12 mouse cellular contexts compared by ENCODE assay signal in the genomic region with DNA sequence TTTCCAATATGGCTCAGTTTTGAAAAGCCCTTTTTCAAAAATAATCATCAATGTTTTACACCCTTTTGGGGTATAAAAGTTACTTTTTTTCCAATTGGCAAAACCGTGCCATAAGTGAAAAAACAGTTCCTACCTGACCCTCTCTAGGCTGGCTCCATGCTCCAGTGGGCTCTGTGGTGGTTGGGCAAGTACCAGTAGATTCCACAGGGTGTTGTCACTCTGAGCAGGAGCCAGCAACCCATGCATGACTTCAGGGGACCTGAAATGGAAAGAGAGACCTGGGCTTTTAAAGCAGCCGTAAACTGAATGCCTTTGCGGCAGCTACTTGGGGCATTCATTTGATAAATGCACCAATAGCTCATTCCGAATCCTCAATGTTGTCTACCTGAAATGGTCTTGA.
"Had no signal": no experiment of that assay in that cellular context is flagged by ENCODE, and none has a peak within 500 bp of the region (broad histone marks: within the 10 kb centered on the region; RNA-seq: fewer than 3 reads in every experiment).

No protein-coding gene starts in this region.

- H3K4me2 ChIP-seq: liver, embryonic 11.5 days; lung, embryonic 14.5 days; midbrain, embryonic 15.5 days; neural tube, embryonic 13.5 days; stomach, embryonic 15.5 days had no signal

- H3K36me3 ChIP-seq: limb, embryonic 10.5 days; midbrain, embryonic 10.5 days; midbrain, embryonic 15.5 days; neural tube, embryonic 13.5 days; stomach, embryonic 15.5 days had no signal

- H3K4me3 ChIP-seq: left cerebral cortex, adult 2 months; limb, embryonic 10.5 days; midbrain, embryonic 10.5 days; midbrain, embryonic 15.5 days; neural tube, embryonic 13.5 days; stomach, embryonic 15.5 days had no signal

- DNase-seq: lung, embryonic 14.5 days; lung, postnatal 10 days; lung, postnatal 4 days; retina, postnatal 1 day had no signal

- H3K9ac ChIP-seq: lung, embryonic 14.5 days; midbrain, embryonic 15.5 days; neural tube, embryonic 13.5 days; stomach, embryonic 15.5 days had no signal

- H3K4me1 ChIP-seq: limb, embryonic 10.5 days; midbrain, embryonic 10.5 days; midbrain, embryonic 15.5 days; neural tube, embryonic 13.5 days; stomach, embryonic 15.5 days had no signal

- H3K9me3 ChIP-seq: limb, embryonic 10.5 days; midbrain, embryonic 10.5 days; midbrain, embryonic 15.5 days; neural tube, embryonic 13.5 days; stomach, embryonic 15.5 days had no signal

- ATAC-seq: intestine, embryonic 16.5 days; midbrain, embryonic 15.5 days had no signal

- H3K27me3 ChIP-seq: midbrain, embryonic 15.5 days; neural tube, embryonic 13.5 days; stomach, embryonic 15.5 days had no signal

- H3K27ac ChIP-seq: left cerebral cortex, adult 2 months; limb, embryonic 10.5 days; midbrain, embryonic 10.5 days; midbrain, embryonic 15.5 days; neural tube, embryonic 13.5 days; stomach, embryonic 15.5 days had no signal
